Mouse (Mus musculus) natural killer cell, adult 2 months (primary cell): ENCODE measurements at regions not wholly inside any gene's neighbourhood (a gene's known extent, or its start where the extent isn't known, plus 50 kb on each side); places are given as distances from the start of the nearest gene placed in this dataset.

Experiments used
- DNase-seq, 2 experiments: peaks; one replicate each; pipeline ENCODE4 v3.0.0; 2022; ENCODE audit warnings: low spot score in 2 of 2

GRCm38 (mm10) chr6:31810602-31811512 lies 239.2 kb upstream of the 1700012A03Rik start:
- no peak for DNase-seq

GRCm38 (mm10) chr6:31804468-31804867 lies 240.7 kb upstream of the Podxl start:
- DNase-seq: peak in 1 of 2 experiments; percentile 4

DNA sequence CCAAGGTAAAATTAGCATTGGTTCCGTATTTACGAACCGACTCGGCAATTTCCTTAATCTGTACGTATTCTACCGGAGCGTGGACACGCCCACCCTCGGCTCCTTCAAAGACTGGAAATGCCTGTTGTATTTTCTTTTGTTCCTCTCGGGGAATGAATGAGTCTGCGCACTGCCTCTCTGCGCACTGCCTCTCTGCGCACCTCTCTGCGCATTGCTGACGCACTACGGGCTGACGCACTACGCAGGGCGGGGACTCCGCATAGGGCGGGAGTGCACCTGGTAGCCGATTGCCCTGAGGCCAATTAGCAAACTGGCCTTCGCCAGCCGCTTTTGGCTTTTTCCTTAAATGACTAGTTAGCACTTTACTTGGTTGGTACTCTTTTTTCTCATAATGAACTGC lies 239.4 kb upstream of the Podxl start:
- peak in 1 of 2 experiments; percentile 1 for DNase-seq

DNA sequence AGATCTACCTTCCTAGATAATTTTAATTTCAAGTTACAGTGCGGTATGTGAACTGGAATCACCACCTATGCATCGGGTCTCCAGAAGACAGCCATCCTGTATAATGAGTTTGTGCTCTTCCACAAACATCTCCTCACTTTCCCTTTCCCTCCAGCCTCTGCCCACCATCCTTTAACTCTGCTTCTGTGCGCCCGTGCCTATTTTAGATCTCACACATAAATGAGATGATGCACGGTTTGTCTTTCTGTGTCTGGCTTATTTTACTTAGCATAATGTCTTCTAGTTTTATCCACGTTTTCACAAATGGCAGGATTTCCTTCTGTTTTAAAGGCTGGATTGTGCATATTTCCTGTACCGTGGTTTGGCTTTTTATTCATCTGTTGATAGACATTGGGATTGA lies 227.8 kb upstream of the Podxl start:
- no peak for DNase-seq

DNA sequence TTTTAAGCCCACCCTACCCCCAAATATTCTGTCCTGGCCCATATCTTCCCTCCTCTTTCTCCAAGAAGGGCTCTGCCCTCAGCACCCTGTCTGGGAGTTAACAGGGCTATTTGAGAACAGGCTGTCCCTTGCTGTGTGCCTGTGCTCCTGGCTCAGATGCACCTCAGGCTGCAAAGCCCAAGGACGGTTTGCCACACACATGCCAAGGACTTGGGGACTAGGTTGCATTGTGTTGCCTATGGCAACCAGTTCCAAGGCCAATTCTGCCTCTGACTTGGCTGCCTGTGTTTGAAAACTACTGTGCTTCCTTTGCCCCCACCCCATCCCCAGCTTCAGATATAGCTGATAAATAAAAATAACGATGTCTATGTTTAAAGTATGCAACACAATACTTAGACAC lies 227.1 kb upstream of the Podxl start:
- no peak for DNase-seq

- no peak for DNase-seq
Measured at GRCm38 (mm10) chr6:31776841-31777240, 213.1 kb upstream of the Podxl start.

- no peak for DNase-seq
Measured at GRCm38 (mm10) chr6:31771916-31772315, 208.1 kb upstream of the Podxl start.

- no peak for DNase-seq
Measured at GRCm38 (mm10) chr6:31745589-31745988, 181.8 kb upstream of the Podxl start.

DNA sequence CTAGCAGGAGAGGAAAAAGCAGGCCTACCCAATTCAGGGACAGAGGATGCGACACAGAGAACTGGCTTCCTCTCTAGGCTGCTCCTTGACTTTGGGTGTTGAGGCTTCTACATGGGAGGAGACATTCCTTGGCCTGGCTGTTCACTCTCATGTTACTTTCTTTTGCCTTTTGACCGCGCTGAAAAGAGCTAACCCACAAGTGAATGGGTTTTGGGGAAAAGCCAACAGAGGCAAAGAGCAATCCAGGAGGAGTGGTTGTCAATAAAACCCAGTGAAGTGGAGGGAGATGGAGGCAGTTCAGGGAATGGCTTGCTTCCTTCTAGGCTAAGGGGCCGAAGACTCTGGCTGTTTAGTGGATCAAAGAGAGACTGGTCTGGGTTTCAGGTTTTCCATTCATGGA lies 167.6 kb upstream of the Podxl start:
- DNase-seq: no peak

DNA sequence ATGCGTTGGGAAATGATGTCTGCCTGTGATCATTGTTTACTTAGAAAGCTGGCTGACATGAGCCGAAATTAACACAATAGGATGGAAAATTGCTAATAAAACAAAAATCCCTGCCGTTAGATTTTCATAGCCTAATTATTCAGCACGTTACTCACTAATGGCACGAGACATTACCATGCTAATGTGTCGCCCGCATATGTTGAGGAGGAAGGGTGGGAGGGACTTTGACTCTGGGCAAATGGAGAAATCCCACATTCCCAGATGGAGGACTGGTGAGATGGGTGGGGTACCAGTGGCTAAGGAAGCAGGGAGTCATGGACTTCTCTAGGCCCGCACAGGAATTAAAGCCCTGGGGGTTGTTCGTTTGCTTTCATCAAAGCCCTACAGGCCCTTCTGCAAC lies 155.8 kb upstream of the Podxl start:
- no peak for DNase-seq

- DNase-seq: no peak
Measured at GRCm38 (mm10) chr6:31718843-31719242, 155.1 kb upstream of the Podxl start.

DNA sequence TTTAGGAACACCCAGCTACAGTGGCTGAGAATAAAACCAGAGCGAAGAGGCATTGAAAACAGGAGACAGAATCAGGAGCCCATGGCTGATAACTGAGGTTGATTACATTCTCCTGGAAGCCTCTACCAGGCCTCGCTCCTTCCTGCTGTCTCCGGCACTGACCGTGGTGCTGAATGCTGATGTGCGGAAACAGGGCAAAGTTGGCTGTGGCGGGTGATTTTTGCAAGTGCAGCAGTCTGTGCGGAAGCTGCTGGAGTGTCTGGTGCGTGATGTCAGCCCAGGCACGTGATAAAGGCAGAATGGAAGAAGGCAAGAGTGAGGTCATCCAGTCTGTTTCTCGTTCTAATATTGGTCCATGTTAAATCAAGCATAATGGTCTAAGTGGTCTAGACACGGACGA lies 153.8 kb upstream of the Podxl start:
- DNase-seq: no peak

GRCm38 (mm10) chr6:31707256-31707655 lies 143.5 kb upstream of the Podxl start:
- no peak for DNase-seq

DNA sequence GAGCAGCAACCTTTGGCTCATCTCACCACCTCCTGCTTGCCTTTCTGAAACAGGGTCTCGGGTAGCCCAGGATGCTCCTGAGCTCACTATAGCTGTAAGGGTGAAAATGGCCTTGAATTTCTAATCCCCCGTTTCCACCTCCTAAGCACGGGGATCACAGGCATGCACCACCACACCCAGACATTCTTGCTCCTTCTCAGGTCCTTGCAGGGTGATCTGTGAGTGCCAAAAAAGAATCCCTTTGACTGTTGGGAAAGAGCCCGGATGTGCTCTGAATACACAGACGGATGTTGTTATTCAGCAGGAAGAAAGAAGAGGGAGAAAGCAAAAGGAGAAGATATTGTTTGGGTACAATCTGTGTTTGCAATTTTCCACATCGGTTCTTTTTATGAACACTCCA lies 140.4 kb upstream of the Podxl start:
- no peak for DNase-seq

DNA sequence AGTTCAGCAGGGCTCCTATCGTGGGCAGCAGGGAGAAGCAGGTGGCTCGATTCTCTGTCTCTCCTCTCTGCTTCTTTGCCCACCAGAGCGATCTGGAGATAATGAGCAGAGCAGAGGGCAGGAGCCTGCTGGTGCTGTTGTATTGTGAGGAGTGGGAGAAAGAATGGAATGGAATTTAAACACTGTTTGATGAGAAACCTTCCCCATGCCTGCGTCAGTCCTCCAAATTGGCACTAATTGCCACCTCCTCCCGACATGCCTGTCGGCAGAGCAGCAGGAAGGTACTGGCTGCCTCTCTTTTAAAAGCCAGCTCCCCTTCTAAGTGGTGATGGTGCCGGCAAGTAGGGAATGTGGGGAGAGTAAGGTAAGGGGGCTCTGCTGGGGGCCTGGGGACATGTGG lies 139.2 kb upstream of the Podxl start:
- no peak for DNase-seq

- DNase-seq: no peak
Measured at GRCm38 (mm10) chr6:31695885-31696284, 132.1 kb upstream of the Podxl start.

GRCm38 (mm10) chr6:31693047-31693446 lies 129.3 kb upstream of the Podxl start:
- no peak for DNase-seq

DNA sequence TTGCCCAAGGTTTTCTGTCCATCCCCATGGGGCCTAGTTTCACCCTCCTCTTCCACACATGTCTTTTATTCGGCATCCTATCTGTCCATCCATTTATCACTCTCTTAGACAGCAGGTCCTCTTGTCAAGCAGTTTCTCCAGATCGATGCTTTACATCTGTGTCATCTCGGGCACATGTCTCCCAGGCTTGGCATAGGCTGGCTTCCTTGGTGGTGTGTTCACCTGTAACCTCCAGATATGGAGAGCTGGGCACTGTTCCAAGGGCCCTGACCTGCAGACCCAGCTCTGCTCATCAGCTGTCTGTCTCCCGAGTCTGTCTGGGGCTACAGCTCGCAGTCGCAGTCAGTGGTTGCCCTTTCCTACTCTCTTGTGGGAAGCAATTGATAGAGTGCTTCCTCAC lies 128.2 kb upstream of the Podxl start:
- DNase-seq: no peak

DNA sequence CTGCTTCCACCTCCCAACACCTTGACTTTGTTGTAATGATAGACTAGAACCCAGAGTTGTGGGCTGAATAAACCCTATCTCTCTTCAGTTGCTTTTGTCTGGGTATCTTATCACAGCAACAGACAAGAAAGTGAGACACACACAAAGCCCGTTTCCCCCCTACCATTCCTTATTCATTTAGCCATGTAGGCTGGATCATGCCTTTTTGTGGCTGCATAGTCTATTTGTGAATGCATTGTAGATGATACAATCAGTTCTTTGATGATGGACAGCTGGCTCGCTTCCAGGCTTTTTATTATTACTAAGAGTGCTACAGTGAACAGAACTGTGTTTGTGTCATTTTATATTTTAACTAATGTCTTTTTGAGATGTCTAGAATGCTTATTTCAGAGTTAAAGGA lies 116.3 kb upstream of the Podxl start:
- no peak for DNase-seq

DNA sequence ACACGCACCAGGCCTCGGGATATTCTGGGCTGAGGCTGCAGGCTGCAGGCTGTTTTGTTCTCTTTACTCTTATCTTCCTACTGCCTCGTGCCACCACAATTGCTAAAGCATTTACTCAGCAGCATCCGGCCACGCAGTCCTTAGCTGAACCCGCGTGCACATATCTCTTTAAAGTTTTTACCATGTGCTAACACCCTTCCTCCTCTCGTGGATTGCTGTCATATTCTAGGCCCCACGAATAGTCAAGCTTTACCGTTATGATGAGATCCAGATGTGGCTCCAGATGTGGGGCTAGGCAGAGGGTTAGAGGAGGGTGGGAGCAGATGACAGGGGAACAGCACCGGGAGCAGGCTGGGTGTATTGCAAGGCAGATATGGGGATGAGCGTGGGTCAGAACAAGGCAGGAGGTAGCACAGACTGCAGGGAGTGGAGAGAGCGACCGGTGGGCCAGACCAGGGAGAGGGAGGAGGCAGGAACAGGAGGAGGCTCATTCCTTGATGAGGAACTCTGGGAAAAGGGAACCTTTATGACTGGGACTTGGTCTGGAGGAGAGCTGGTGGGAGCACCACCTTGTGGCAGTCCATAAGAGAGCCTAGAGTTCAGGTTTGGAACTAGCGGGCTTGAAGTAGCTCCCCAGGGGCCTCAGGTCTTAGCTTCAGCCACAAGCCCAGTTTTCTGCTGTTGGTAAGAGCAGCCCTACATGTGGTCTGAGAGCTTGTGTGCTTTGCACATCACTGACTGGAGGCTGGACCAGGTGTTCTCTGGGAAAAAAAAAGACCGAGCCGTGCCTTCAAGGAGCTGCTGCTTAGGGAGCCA lies 102.1 kb upstream of the Podxl start:
- DNase-seq: no peak

GRCm38 (mm10) chr6:31664495-31664894 lies 100.7 kb upstream of the Podxl start:
- DNase-seq: peak in 1 of 2 experiments; percentile 29

- peak in 1 of 2 experiments; percentile 23 for DNase-seq
Measured at GRCm38 (mm10) chr6:31660778-31661177, 97.0 kb upstream of the Podxl start.

DNA sequence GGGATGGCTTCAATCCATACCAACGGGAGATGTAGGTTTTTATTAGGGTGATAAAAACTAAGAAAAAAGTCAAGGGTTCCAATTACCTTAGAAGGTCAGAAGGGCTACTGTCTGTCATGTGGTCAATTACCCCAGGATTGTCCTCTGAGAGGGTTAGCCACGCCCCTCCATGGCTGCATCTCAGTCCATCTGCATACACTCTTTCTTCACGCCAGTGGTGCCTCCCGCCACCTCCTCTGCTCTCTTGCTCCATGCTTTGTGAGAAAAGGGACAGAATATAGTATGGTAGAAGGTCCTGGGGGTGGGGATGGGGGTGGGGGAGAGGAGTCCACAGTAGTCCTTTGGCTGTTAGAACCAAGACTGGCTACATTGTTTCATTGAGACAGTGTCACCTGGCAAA lies 96.1 kb upstream of the Podxl start:
- DNase-seq: no peak
